ENCODE assay signal across 7 mouse cellular contexts in the genomic region with DNA sequence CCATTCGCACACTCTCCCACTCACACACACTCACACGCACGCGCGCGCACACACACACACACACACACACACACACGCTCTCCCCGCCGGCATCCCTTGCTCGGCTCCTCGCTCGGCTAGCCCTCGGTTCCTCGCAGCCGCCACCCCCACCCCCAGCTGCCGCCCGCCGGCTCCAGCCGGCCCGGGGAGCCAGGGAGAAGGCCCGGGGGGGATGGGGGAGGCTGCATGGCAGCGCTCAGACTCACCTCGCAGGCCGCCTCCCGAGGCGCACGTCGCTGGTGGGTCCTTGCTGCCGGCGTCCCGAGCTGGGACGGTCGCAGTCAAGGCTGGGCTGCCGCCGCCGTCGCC. TPM values are rescaled to one million over a fixed set of nuclear protein-coding genes. Genes with fewer than 3 reads are reported as not detected.
DNase-seq lines count a peak whose midpoint lies in the region; ATAC-seq and TF ChIP-seq lines count a peak whose summit lies in the region.

No protein-coding gene starts in this region.

- H3K27me3 ChIP-seq in spleen, adult 2 months (ENCODE audit: control insufficient read depth, insufficient read depth, low read length): peaks cover 7% of the 10 kb centered on the region
- H3K27me3 ChIP-seq in embryonic facial prominence, embryonic 10.5 days (replicated peaks; ENCODE audit: low read depth, poor library complexity, severe bottlenecking): peaks cover 94% of the 10 kb centered on the region
- H3K27me3 ChIP-seq in hindbrain, embryonic 13.5 days: peaks cover 45% of the 10 kb centered on the region
- peaks cover 95% of the 10 kb centered on the region for H3K27me3 ChIP-seq in limb, embryonic 10.5 days (ENCODE audit: low read depth, poor library complexity, severe bottlenecking)
- H3K27me3 ChIP-seq in neural tube, embryonic 12.5 days (replicated peaks): peaks cover 2% of the 10 kb centered on the region; the same call in 1 of the 2 replicates

- peak overlapping the region; percentile 59 for H3K4me2 ChIP-seq in hindbrain, embryonic 13.5 days
- H3K4me2 ChIP-seq in neural tube, embryonic 12.5 days (replicated peaks): peak overlapping the region; percentile 67

- no peaks in the 10 kb centered on the region for H3K36me3 ChIP-seq in spleen, adult 2 months (ENCODE audit: control insufficient read depth, insufficient read depth, low read length)
- H3K36me3 ChIP-seq in embryonic facial prominence, embryonic 10.5 days (replicated peaks): no peaks in the 10 kb centered on the region
- H3K36me3 ChIP-seq in hindbrain, embryonic 13.5 days: no peaks in the 10 kb centered on the region
- H3K36me3 ChIP-seq in limb, embryonic 10.5 days: no peaks in the 10 kb centered on the region
- H3K36me3 ChIP-seq in neural tube, embryonic 12.5 days: no peaks in the 10 kb centered on the region

- peak; percentile 71 for ATAC-seq in hindbrain, embryonic 13.5 days (ENCODE audit: low FRiP score)
- ATAC-seq in neural tube, embryonic 12.5 days (ENCODE audit: low FRiP score, low read depth): peak; percentile 77
- no peak for ATAC-seq in erythroid progenitor cell, adult 5-6 weeks (replicated peaks; ENCODE audit: low FRiP score, poor library complexity, severe bottlenecking)

- no peaks in the 10 kb centered on the region; the same call in 1 of the 2 replicates for H3K4me1 ChIP-seq in spleen, adult 2 months (ENCODE audit: control insufficient read depth, insufficient read depth, insufficient read length)
- H3K4me1 ChIP-seq in embryonic facial prominence, embryonic 10.5 days: peaks cover 6% of the 10 kb centered on the region; the same call in 1 of the 2 replicates
- 0 out of 2 replicates have a peak, but pooled peaks cover 8% of the 10 kb centered on the region for H3K4me1 ChIP-seq in hindbrain, embryonic 13.5 days (replicated peaks)
- no peaks in the 10 kb centered on the region; the same call in 1 of the 2 replicates for H3K4me1 ChIP-seq in limb, embryonic 10.5 days
- H3K4me1 ChIP-seq in neural tube, embryonic 12.5 days: no peaks in the 10 kb centered on the region

- peak in 1 of 2 experiments; percentile 2 for DNase-seq in spleen, adult 2 months (ENCODE audit: low read depth in 1 of 2, low spot score in 2 of 2)
- DNase-seq in spleen, postnatal 14 days (ENCODE audit: low spot score in 2 of 2): no peak
- DNase-seq in embryonic facial prominence, embryonic 10.5 days (ENCODE audit: low spot score): peak; percentile 66
- peak; percentile 57 for DNase-seq in limb, embryonic 10.5 days (ENCODE audit: low spot score)

- peaks cover 12% of the 10 kb centered on the region; the same call in 1 of the 2 replicates for H3K9me3 ChIP-seq in embryonic facial prominence, embryonic 10.5 days
- H3K9me3 ChIP-seq in hindbrain, embryonic 13.5 days: no peaks in the 10 kb centered on the region
- no peaks in the 10 kb centered on the region; the same call in 1 of the 2 replicates for H3K9me3 ChIP-seq in limb, embryonic 10.5 days (replicated peaks)
- no peaks in the 10 kb centered on the region for H3K9me3 ChIP-seq in neural tube, embryonic 12.5 days

- no peak overlapping the region for H3K27ac ChIP-seq in spleen, adult 2 months (ENCODE audit: insufficient read depth, low read length)
- H3K27ac ChIP-seq in embryonic facial prominence, embryonic 10.5 days (replicated peaks): peak overlapping the region; percentile 75
- H3K27ac ChIP-seq in hindbrain, embryonic 13.5 days: peak overlapping the region; percentile 97
- peak overlapping the region; percentile 80 for H3K27ac ChIP-seq in limb, embryonic 10.5 days
- H3K27ac ChIP-seq in neural tube, embryonic 12.5 days: peak overlapping the region; percentile 76

- 37% methylated on average over 34 of the region's 37 CpGs for WGBS in spleen, adult 2 months
- 22% methylated on average over 37 of the region's 37 CpGs for WGBS in embryonic facial prominence, embryonic 10.5 days
- 18% methylated on average over 32 of the region's 37 CpGs for WGBS in hindbrain, embryonic 13.5 days
- WGBS in limb, embryonic 10.5 days: 10% methylated on average over 19 of the region's 37 CpGs
- WGBS in neural tube, embryonic 12.5 days: 24% methylated on average over 17 of the region's 37 CpGs

- TF ChIP-seq CTCF in spleen, adult 2 months (IDR thresholded peaks at IDR 0.05; ENCODE audit: extremely low read depth, insufficient read depth, insufficient read length, insufficient replicate concordance): no peak

- no peak for TF ChIP-seq POLR2A in spleen, adult 2 months (IDR thresholded peaks at IDR 0.05; ENCODE audit: low read depth, low read length)

- peak overlapping the region; percentile 38; the same call in 1 of the 2 replicates for H3K4me3 ChIP-seq in spleen, adult 2 months (ENCODE audit: extremely low read depth, insufficient read depth, insufficient read length)
- H3K4me3 ChIP-seq in embryonic facial prominence, embryonic 10.5 days: peak overlapping the region; percentile 62
- peak overlapping the region; percentile 61 for H3K4me3 ChIP-seq in hindbrain, embryonic 13.5 days
- peak overlapping the region; percentile 56 for H3K4me3 ChIP-seq in limb, embryonic 10.5 days
- peak overlapping the region; percentile 56 for H3K4me3 ChIP-seq in neural tube, embryonic 12.5 days

- H3K9ac ChIP-seq in hindbrain, embryonic 13.5 days: peak overlapping the region; percentile 84
- H3K9ac ChIP-seq in neural tube, embryonic 12.5 days: peak overlapping the region; percentile 68

RNA-seq across cellular contexts. Expression of a gene that starts 0.6 kb away (rescaled TPM):
- polyA plus RNA-seq in spleen, adult 2 months (2012; rRNA removed): 0.01 and 0.02 TPM in 2 replicates
- 0.50 and 0.52 TPM in 2 replicates for polyA plus RNA-seq in embryonic facial prominence, embryonic 10.5 days (2016; fragmentation: Nextera tagmentation; extraction: Ambion mirVana)
- polyA plus RNA-seq in hindbrain, embryonic 13.5 days (2015; fragmentation: Nextera tagmentation; extraction: Ambion mirVana): 11.9 and 12.6 TPM in 2 replicates
- 0.40 and 0.83 TPM in 2 replicates for polyA plus RNA-seq in limb, embryonic 10.5 days (2016; fragmentation: Nextera tagmentation; extraction: Ambion mirVana)
- 4.9 and 5.2 TPM in 2 replicates for polyA plus RNA-seq in neural tube, embryonic 12.5 days (2016; fragmentation: Nextera tagmentation; extraction: Ambion mirVana)
- not detected in 2 replicates for total RNA-seq in erythroid progenitor cell, adult 5-6 weeks (2015; ENCODE audit: low replicate concordance)
- total RNA-seq in erythroid progenitor cell, adult 5-6 weeks (2017; ENCODE audit: low replicate concordance): not detected in 2 replicates

Comparison
In these comparisons a context has a peak if more than half of its experiments do, and no peak if none do; other contexts are left out.
1. DNase-seq: peak in embryonic facial prominence, embryonic 10.5 days (single experiment) and limb, embryonic 10.5 days (single experiment); none in spleen, postnatal 14 days (0 of 2).
2. Peak in every context shown above with its lines, with median percentiles within 50 percentile points of each other: H3K4me3 ChIP-seq.